Mouse (Mus musculus) megakaryocyte, embryonic 14.5 days (primary cell): ENCODE results near the gene Strbp.

Experiments
- FLI1 ChIP-seq: IDR thresholded peaks from 2 replicates; pipeline ENCODE4 v1.6.1; 2012; ENCODE audit warnings: low read length, inconsistent platforms, mixed read lengths
- GATA1 ChIP-seq: IDR thresholded peaks from 3 replicates; pipeline ENCODE4 v1.6.1; 2012; ENCODE audit warnings: mixed read lengths, low read length, inconsistent platforms, borderline replicate concordance

GRCm38 (mm10) chr2:37527587-37527986 lies 176.1 kb downstream of the Strbp start:
- TF ChIP-seq FLI1 (no peak), GATA1 (no peak)
